Mouse (Mus musculus): ENCODE data around the gene Gamt. TPM values are rescaled to one million over a fixed set of nuclear protein-coding genes. Genes with fewer than 3 reads are reported as not detected.

Gamt gene
- polyA plus RNA-seq, 1 experiment from 2014 or later = 50.0 TPM

DNA sequence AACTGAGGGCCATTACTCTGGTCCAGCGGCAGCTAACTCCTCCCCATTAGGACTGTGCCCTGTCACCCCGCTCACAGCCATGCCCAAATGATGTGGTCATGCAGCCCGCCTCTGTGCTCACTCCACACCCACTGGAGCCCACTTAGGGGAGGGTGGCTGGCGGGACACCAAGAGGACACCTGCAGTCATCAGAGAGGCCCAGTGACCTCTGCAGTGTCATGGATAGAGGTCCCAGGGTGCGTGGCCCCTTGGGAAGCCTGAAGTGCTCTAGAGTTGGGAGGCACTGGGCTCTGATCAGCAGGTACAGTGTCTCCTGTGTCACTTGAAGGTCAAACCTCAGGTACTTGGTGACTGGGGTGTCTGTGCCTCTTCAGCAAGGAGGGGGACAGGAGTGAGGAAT, 36.0 kb upstream of the Gamt start:
- no peaks in the 10 kb centered on the region for H3K9me3 ChIP-seq (replicated peaks)
- no peak overlapping the region for H3K27ac ChIP-seq
- H3K9ac ChIP-seq = no peak overlapping the region
- peaks cover 56% of the 10 kb centered on the region for H3K27me3 ChIP-seq (replicated peaks)
- H3K4me2 ChIP-seq = no peak overlapping the region
- peaks cover 52% of the 10 kb centered on the region for H3K4me1 ChIP-seq
- WGBS (ENCODE audit: insufficient replicate concordance) = 75% methylated on average over 5 of the region's 5 CpGs
- H3K36me3 ChIP-seq = peaks cover 22% of the 10 kb centered on the region
- no peak overlapping the region for H3K4me3 ChIP-seq
- no peak for ATAC-seq

DNA sequence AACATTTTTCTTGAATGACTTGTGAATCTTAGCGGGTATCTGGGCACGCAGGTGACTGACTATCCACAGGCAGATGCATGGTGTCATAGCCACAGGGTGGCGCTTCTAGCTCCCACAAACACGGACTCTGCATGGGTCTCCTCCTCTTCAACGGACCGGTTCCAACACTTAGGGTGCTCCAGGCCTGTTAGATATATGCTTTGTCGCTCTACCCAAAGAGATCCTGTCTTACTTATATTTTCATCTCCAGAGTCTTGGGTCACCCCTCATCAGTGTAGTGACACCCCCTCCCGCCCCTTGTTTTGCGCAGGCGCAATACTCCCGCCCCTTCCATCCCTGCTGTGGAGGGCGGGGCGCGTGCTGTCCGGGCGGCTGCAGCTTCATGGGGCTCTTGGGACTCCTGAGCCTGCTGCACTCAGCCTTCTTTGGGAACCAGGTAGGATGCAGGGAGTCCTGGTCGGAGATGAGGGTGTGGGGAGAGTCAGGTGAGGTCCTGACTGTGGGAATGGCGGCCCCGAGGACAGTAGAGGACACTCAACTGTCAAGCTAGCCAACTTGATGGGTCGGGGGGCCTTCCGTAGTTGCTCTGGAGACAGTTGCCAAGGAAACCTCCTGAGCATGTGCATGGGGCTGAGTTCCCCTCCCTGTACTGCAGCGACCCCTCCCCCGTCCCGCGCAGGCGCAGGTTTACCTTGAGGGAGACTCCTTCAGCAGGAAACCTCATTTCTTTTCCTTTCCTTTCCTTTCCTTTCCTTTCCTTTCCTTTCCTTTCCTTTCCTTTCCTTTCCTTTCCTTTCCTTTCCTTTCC, 35.0 kb upstream of the Gamt start, which contains the start of gene Apc2:
Apc2 (plus strand) TSS at position 360 of the 808 bp plus-strand sequence.
- H3K9ac ChIP-seq = peak within 1 kb of the TSS; percentile 98; the same call in 1 of the 2 replicates
- H3K4me2 ChIP-seq = peak within 1 kb of the TSS; percentile 91
- H3K27ac ChIP-seq = peak within 1 kb of the TSS; percentile 93
- peaks cover 22% of the 10 kb centered on the region for H3K36me3 ChIP-seq
- WGBS (ENCODE audit: insufficient replicate concordance) = 7% methylated on average over 26 of the region's 26 CpGs
- H3K4me3 ChIP-seq = peak within 1 kb of the TSS; percentile 33
- peak; percentile 61 for ATAC-seq
- H3K4me1 ChIP-seq = peaks cover 58% of the 10 kb centered on the region
- H3K27me3 ChIP-seq (replicated peaks) = peaks cover 46% of the 10 kb centered on the region
- no peaks in the 10 kb centered on the region for H3K9me3 ChIP-seq (replicated peaks)

DNA sequence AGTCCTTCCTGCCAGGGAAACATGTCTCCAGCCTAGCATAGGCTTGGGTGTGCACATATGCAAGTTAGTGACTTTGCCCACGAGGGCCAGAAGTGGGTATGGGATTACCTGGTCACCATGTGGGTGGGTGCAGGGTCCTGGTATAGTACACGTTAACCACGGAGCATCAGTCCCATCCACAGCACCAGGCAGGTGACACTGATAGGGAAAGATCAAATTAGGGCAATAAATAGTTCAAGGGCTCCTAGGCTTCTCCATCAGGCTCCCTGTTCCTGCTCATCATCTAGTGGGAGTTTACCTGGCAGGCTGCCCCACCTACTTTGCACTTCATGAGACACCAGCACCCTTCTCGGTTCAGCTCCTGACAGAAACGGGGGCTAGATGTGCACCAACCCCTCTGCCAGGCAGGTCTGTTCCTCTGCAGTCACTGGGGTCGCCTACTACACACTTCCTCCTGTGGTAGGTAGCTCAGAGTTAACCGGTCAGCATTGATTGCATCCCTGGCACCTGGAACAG, 34.0 kb upstream of the Gamt start:
- peaks cover 36% of the 10 kb centered on the region for H3K27me3 ChIP-seq (replicated peaks)
- H3K36me3 ChIP-seq = peaks cover 22% of the 10 kb centered on the region
- peak overlapping the region; percentile 93 for H3K27ac ChIP-seq
- H3K4me1 ChIP-seq = peaks cover 58% of the 10 kb centered on the region
- H3K9me3 ChIP-seq (replicated peaks) = no peaks in the 10 kb centered on the region
- peak overlapping the region; percentile 91; the same call in 1 of the 2 replicates for H3K4me2 ChIP-seq
- WGBS (ENCODE audit: insufficient replicate concordance) = 31% methylated on average over 7 of the region's 7 CpGs
- 0 out of 2 replicates have a peak overlapping the region, but pooled peaks have one; percentile 98 for H3K9ac ChIP-seq
- peak overlapping the region; percentile 95; the same call in 1 of the 2 replicates for H3K4me3 ChIP-seq
- ATAC-seq = no peak

- ATAC-seq = no peak
- Histone ChIP-seq H3K36me3 (peaks cover 24% of the 10 kb centered on the region), H3K9me3 (replicated peaks) (no peaks in the 10 kb centered on the region), H3K4me1 (peaks cover 58% of the 10 kb centered on the region), H3K4me2 (peak overlapping the region; percentile 91), H3K27ac (peak overlapping the region; percentile 93), H3K4me3 (peak overlapping the region; percentile 95), H3K27me3 (replicated peaks) (peaks cover 31% of the 10 kb centered on the region), H3K9ac (peak overlapping the region; percentile 98)
- 79% methylated on average over 4 of the region's 4 CpGs for WGBS (ENCODE audit: insufficient replicate concordance)
Measured at GRCm38 (mm10) chr10:80294311-80294710, 33.5 kb upstream of the Gamt start.

GRCm38 (mm10) chr10:80293325-80293724, 32.5 kb upstream of the Gamt start:
- Histone ChIP-seq H3K9ac (peak overlapping the region; percentile 98), H3K4me2 (peak overlapping the region; percentile 91), H3K9me3 (replicated peaks) (no peaks in the 10 kb centered on the region), H3K4me3 (peak overlapping the region; percentile 95), H3K27me3 (replicated peaks) (peaks cover 21% of the 10 kb centered on the region), H3K4me1 (peaks cover 58% of the 10 kb centered on the region), H3K36me3 (peaks cover 33% of the 10 kb centered on the region), H3K27ac (peak overlapping the region; percentile 93)
- no peak for ATAC-seq
- WGBS (ENCODE audit: insufficient replicate concordance) = 8% methylated on average over 14 of the region's 14 CpGs

- H3K9ac ChIP-seq = peak within 1 kb of the TSS; percentile 98
- H3K27me3 ChIP-seq (replicated peaks) = peaks cover 13% of the 10 kb centered on the region
- peak; percentile 83 for ATAC-seq
- H3K4me3 ChIP-seq = peak within 1 kb of the TSS; percentile 95
- peak within 1 kb of the TSS; percentile 93 for H3K27ac ChIP-seq
- no peaks in the 10 kb centered on the region for H3K9me3 ChIP-seq (replicated peaks)
- under 1% methylated on average over 72 of the region's 72 CpGs for WGBS (ENCODE audit: insufficient replicate concordance)
- H3K4me1 ChIP-seq = peaks cover 56% of the 10 kb centered on the region
- H3K36me3 ChIP-seq = peaks cover 42% of the 10 kb centered on the region
- peak within 1 kb of the TSS; percentile 91 for H3K4me2 ChIP-seq
Measured at GRCm38 (mm10) chr10:80292251-80293146, 31.7 kb upstream of the Gamt start, which contains the start of gene Rps15. Rps15 (plus strand) TSS chr10:80292453.

DNA sequence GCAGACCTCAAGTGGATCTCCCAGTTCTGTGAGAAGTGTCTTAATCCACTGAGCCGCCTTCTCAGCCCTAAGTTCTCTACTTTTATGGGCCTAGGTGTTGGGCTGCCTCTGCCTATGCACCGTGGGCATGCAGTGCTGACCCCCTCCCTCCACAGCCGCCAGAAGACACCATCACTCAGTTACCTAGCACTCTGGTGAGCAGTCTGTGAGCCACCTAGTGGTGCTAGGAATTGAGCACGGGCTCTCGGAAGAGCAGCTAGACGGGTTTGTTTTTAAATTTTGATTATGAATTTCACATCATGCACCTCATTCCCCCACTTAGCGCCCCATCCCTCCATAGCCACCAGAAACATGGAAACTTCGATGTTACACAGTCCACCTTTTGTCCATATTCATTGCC, 27.8 kb upstream of the Gamt start:
- WGBS (ENCODE audit: insufficient replicate concordance) = 66% methylated on average over 8 of the region's 8 CpGs
- no peak overlapping the region for H3K4me2 ChIP-seq
- no peak overlapping the region for H3K27ac ChIP-seq
- H3K27me3 ChIP-seq (replicated peaks) = no peaks in the 10 kb centered on the region
- H3K4me3 ChIP-seq = no peak overlapping the region
- no peaks in the 10 kb centered on the region for H3K9me3 ChIP-seq (replicated peaks)
- no peak overlapping the region for H3K9ac ChIP-seq
- H3K36me3 ChIP-seq = peaks cover 65% of the 10 kb centered on the region
- ATAC-seq = no peak
- H3K4me1 ChIP-seq = peaks cover 19% of the 10 kb centered on the region

- peaks cover 13% of the 10 kb centered on the region for H3K4me1 ChIP-seq
- H3K4me2 ChIP-seq = no peak overlapping the region
- H3K9me3 ChIP-seq (replicated peaks) = no peaks in the 10 kb centered on the region
- H3K4me3 ChIP-seq = no peak overlapping the region
- no peaks in the 10 kb centered on the region for H3K27me3 ChIP-seq (replicated peaks)
- ATAC-seq = no peak
- no peak overlapping the region for H3K27ac ChIP-seq
- no peak overlapping the region for H3K9ac ChIP-seq
- 92% methylated on average over 12 of the region's 12 CpGs for WGBS (ENCODE audit: insufficient replicate concordance)
- peaks cover 65% of the 10 kb centered on the region for H3K36me3 ChIP-seq
Measured at GRCm38 (mm10) chr10:80288097-80288496, 27.3 kb upstream of the Gamt start.

DNA sequence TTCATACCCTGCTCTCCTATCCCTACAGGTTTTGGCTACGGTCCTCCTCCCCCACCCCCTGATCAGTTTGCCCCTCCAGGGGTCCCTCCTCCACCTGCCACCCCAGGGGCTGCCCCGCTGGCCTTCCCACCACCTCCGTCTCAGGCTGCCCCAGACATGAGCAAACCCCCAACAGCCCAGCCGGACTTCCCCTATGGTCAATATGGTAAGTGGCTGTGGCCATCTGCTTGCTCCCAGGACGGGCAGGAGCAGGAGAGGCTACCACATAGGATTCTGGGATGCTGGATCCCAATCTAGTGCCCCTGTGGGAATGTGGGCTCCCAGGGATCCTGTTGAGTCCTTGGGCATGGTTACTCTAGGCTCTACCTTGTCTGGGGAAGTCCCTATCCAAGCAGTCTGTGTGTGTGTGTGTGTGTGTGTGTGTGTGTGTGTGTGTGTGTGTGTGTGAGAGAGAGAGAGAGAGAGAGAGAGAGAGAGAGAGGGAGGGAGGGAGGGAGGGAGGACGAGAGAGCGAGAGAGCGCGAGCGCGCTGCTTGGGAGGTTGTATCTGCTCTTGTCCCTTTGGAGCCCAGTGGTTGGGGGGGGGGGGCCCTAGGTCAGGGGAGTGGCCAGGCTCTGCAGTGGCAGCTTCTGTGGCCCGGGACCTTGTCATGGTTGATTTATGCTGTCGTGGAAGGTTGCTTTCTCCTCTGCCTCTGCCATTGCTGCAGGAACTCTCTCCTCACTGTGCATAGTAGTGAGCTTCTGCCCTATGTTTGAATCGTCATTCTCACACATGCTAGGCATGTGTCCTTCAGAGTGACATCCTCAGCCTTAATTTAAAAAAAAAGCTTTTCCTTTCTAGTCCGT, 24.6 kb upstream of the Gamt start:
- Histone ChIP-seq H3K27ac (no peak overlapping the region; the same call in 1 of the 2 replicates), H3K27me3 (replicated peaks) (no peaks in the 10 kb centered on the region), H3K36me3 (peaks cover 91% of the 10 kb centered on the region), H3K4me2 (no peak overlapping the region), H3K9me3 (replicated peaks) (no peaks in the 10 kb centered on the region), H3K4me1 (0 out of 2 replicates have a peak, but pooled peaks cover 2% of the 10 kb centered on the region), H3K4me3 (no peak overlapping the region), H3K9ac (no peak overlapping the region)
- whole genome bisulfite sequencing (ENCODE audit: insufficient replicate concordance) = 84% methylated on average over 15 of the region's 15 CpGs
- no peak for ATAC-seq

GRCm38 (mm10) chr10:80282481-80283441, 21.9 kb upstream of the Gamt start:
- peaks cover 100% of the 10 kb centered on the region for H3K36me3 ChIP-seq
- H3K4me3 ChIP-seq = no peak overlapping the region
- no peaks in the 10 kb centered on the region for H3K9me3 ChIP-seq (replicated peaks)
- no peaks in the 10 kb centered on the region for H3K27me3 ChIP-seq (replicated peaks)
- H3K27ac ChIP-seq = peak overlapping the region; percentile 11
- 0 out of 2 replicates have a peak, but pooled peaks cover 2% of the 10 kb centered on the region for H3K4me1 ChIP-seq
- H3K9ac ChIP-seq = no peak overlapping the region
- no peak for ATAC-seq
- no peak overlapping the region for H3K4me2 ChIP-seq
- WGBS (ENCODE audit: insufficient replicate concordance) = 83% methylated on average over 20 of the region's 20 CpGs
